Mouse (Mus musculus) hindbrain, embryonic 14.5 days (tissue): ENCODE results near the gene Plce1. TPM values are rescaled to one million over a fixed set of nuclear protein-coding genes. Genes with fewer than 3 reads are reported as not detected.
"Not testable (repeated sequence)": the region's sequence is repeated elsewhere in the genome, so short reads cannot be mapped to it uniquely, and the experiment has no call there.

Experiments used
- ATAC-seq: fragments of 200-750 bp; cut with Nextera tagmentation; 2 replicates; pipeline ENCODE4 v1.8.0; 2017; ENCODE audit warnings: moderate number of reproducible peaks, mild to moderate bottlenecking, moderate TSS enrichment, moderate library complexity; ENCODE audit not compliant: low FRiP score
- DNase-seq: peaks from one replicate; pipeline ENCODE4 v3.0.0-alpha.2; 2015; ENCODE audit warnings: low spot score
- H3K27ac ChIP-seq: fragments of 300-500 bp; sonication (generic); 2 replicates; pipeline ENCODE4 v1.5.1; 2014; ENCODE audit warnings: mild to moderate bottlenecking, moderate library complexity
- H3K27me3 ChIP-seq: fragments of 300-500 bp; sonication (generic); 2 replicates; pipeline ENCODE4 v1.6.1; 2014; ENCODE audit warnings: mild to moderate bottlenecking, low read length, mixed read lengths; ENCODE audit not compliant: control insufficient read depth, insufficient read depth
- H3K36me3 ChIP-seq: fragments of 300-500 bp; sonication (generic); replicated peaks from 2 replicates; pipeline ENCODE4 v1.6.1; 2014; ENCODE audit not compliant: control insufficient read depth, insufficient read depth
- H3K4me1 ChIP-seq: fragments of 300-500 bp; sonication (generic); replicated peaks from 2 replicates; pipeline ENCODE4 v1.6.1; 2014; ENCODE audit warnings: antibody characterized with exemption, low read length, mixed read lengths; ENCODE audit not compliant: control insufficient read depth, insufficient read depth
- H3K4me2 ChIP-seq: fragments of 300-500 bp; sonication (generic); replicated peaks from 2 replicates; pipeline ENCODE4 v1.6.1; 2014; ENCODE audit warnings: mild to moderate bottlenecking, moderate library complexity
- H3K4me3 ChIP-seq: fragments of 300-500 bp; sonication (generic); replicated peaks from 2 replicates; pipeline ENCODE4 v1.5.1; 2014; ENCODE audit warnings: mild to moderate bottlenecking, low read length
- H3K9ac ChIP-seq: fragments of 300-500 bp; sonication (generic); 2 replicates; pipeline ENCODE4 v1.6.1; 2014
- H3K9me3 ChIP-seq: fragments of 300-500 bp; sonication (generic); 2 replicates; pipeline ENCODE4 v1.6.1; 2016; ENCODE audit warnings: low read length; ENCODE audit not compliant: control insufficient read depth
- WGBS: fragments of 180-500 bp; shearing (Covaris S2); extraction: QIAGEN DNeasy Blood & Tissue Kit; methylation state at CpG from one replicate; pipeline ENCODE4 v1.1.7; 2014; 5-methylcytosine and 5-hydroxymethylcytosine counted together
- polyA plus RNA-seq: library from polyadenylated mRNA; unstranded; fragments of >200 nt; fragmentation: Nextera tagmentation; extraction: Ambion mirVana; gene quantifications from 2 replicates; pipeline ENCODE4 v1.2.1, GENCODE M21; 2014

The Plce1 gene
- polyA plus RNA-seq, 1 experiment from 2014 or later = 4.3 TPM

- Histone ChIP-seq H3K4me1 (no peaks in the 10 kb centered on the region), H3K9me3 (no peaks in the 10 kb centered on the region), H3K27ac (no peak overlapping the region), H3K27me3 (no peaks in the 10 kb centered on the region), H3K36me3 (no peaks in the 10 kb centered on the region), H3K4me3 (no peak overlapping the region), H3K9ac (no peak overlapping the region), H3K4me2 (no peak overlapping the region)
- DNase-seq = no peak
- 79% methylated on average over 1 of the region's 1 CpGs for WGBS
- ATAC-seq = no peak
Observed at GRCm38 (mm10) chr19:38558816-38559215, 77.9 kb downstream of the Plce1 start.

GRCm38 (mm10) chr19:38561887-38562286 is 81.0 kb downstream of the Plce1 start:
- 96% methylated on average over 1 of the region's 1 CpGs for WGBS
- not testable (repeated sequence) for H3K27ac ChIP-seq, H3K27me3 ChIP-seq, H3K9ac ChIP-seq, H3K4me1 ChIP-seq, ATAC-seq, H3K9me3 ChIP-seq, H3K36me3 ChIP-seq, H3K4me3 ChIP-seq, DNase-seq, H3K4me2 ChIP-seq

GRCm38 (mm10) chr19:38566156-38566555 is 85.2 kb downstream of the Plce1 start:
- 0 out of 2 replicates have a peak overlapping the region, but pooled peaks have one; percentile 42 for H3K9ac ChIP-seq
- H3K9me3 ChIP-seq = no peaks in the 10 kb centered on the region
- H3K27me3 ChIP-seq = no peaks in the 10 kb centered on the region
- DNase-seq = no peak
- H3K36me3 ChIP-seq = no peaks in the 10 kb centered on the region
- H3K4me2 ChIP-seq = no peak overlapping the region
- H3K4me1 ChIP-seq = peaks cover 11% of the 10 kb centered on the region; the same call in 1 of the 2 replicates
- ATAC-seq = no peak
- no peak overlapping the region for H3K4me3 ChIP-seq
- no peak overlapping the region for H3K27ac ChIP-seq

GRCm38 (mm10) chr19:38566752-38567151 is 85.8 kb downstream of the Plce1 start:
- Histone ChIP-seq H3K4me1 (peaks cover 11% of the 10 kb centered on the region; the same call in 1 of the 2 replicates), H3K9ac (peak overlapping the region; percentile 42), H3K4me2 (peak overlapping the region; percentile 39), H3K4me3 (no peak overlapping the region), H3K27me3 (no peaks in the 10 kb centered on the region), H3K36me3 (no peaks in the 10 kb centered on the region), H3K27ac (0 out of 2 replicates have a peak overlapping the region, but pooled peaks have one; percentile 11), H3K9me3 (no peaks in the 10 kb centered on the region)
- ATAC-seq = peak; percentile 77; the same call in 1 of the 2 replicates
- DNase-seq = peak; percentile 53
- 10% methylated on average over 7 of the region's 7 CpGs for WGBS

GRCm38 (mm10) chr19:38567331-38567730 is 86.4 kb downstream of the Plce1 start:
- no peak overlapping the region for H3K4me3 ChIP-seq
- ATAC-seq (no peak), DNase-seq (no peak)
- H3K9ac ChIP-seq = no peak overlapping the region
- 55% methylated on average over 5 of the region's 5 CpGs for WGBS
- no peaks in the 10 kb centered on the region for H3K27me3 ChIP-seq
- H3K4me2 ChIP-seq = peak overlapping the region; percentile 39; the same call in 1 of the 2 replicates
- H3K9me3 ChIP-seq = no peaks in the 10 kb centered on the region
- H3K27ac ChIP-seq = no peak overlapping the region
- H3K36me3 ChIP-seq = no peaks in the 10 kb centered on the region
- H3K4me1 ChIP-seq = peaks cover 11% of the 10 kb centered on the region; the same call in 1 of the 2 replicates

GRCm38 (mm10) chr19:38578554-38579146 is 97.7 kb downstream of the Plce1 start:
- Histone ChIP-seq H3K4me3 (no peak overlapping the region), H3K9ac (no peak overlapping the region), H3K4me1 (no peaks in the 10 kb centered on the region), H3K27me3 (no peaks in the 10 kb centered on the region), H3K9me3 (no peaks in the 10 kb centered on the region), H3K36me3 (no peaks in the 10 kb centered on the region), H3K27ac (no peak overlapping the region), H3K4me2 (no peak overlapping the region)
- WGBS = 52% methylated on average over 8 of the region's 8 CpGs
- no peak for ATAC-seq
- DNase-seq = no peak

- H3K27me3 ChIP-seq = no peaks in the 10 kb centered on the region
- no peaks in the 10 kb centered on the region for H3K36me3 ChIP-seq
- H3K9me3 ChIP-seq = no peaks in the 10 kb centered on the region
- ATAC-seq (no peak), DNase-seq (no peak)
- no peak overlapping the region for H3K27ac ChIP-seq
- 97% methylated on average over 1 of the region's 1 CpGs for WGBS
- H3K4me1 ChIP-seq = 0 out of 2 replicates have a peak, but pooled peaks cover 6% of the 10 kb centered on the region
- no peak overlapping the region for H3K4me3 ChIP-seq
- H3K9ac ChIP-seq = no peak overlapping the region
- H3K4me2 ChIP-seq = no peak overlapping the region
Observed at GRCm38 (mm10) chr19:38582861-38583260, 102.0 kb downstream of the Plce1 start.

GRCm38 (mm10) chr19:38587559-38587958 is 106.7 kb downstream of the Plce1 start:
- no peak overlapping the region for H3K4me3 ChIP-seq
- H3K36me3 ChIP-seq = no peaks in the 10 kb centered on the region
- DNase-seq (no peak), ATAC-seq (no peak)
- H3K4me1 ChIP-seq = 0 out of 2 replicates have a peak, but pooled peaks cover 7% of the 10 kb centered on the region
- no peaks in the 10 kb centered on the region for H3K9me3 ChIP-seq
- WGBS = 63% methylated on average over 5 of the region's 5 CpGs
- H3K27me3 ChIP-seq = no peaks in the 10 kb centered on the region
- H3K9ac ChIP-seq = no peak overlapping the region
- H3K4me2 ChIP-seq = no peak overlapping the region
- H3K27ac ChIP-seq = no peak overlapping the region

GRCm38 (mm10) chr19:38589466-38589865 is 108.6 kb downstream of the Plce1 start:
- DNase-seq (no peak), ATAC-seq (no peak)
- Histone ChIP-seq H3K4me2 (no peak overlapping the region), H3K9me3 (no peaks in the 10 kb centered on the region), H3K9ac (no peak overlapping the region), H3K27me3 (no peaks in the 10 kb centered on the region), H3K4me3 (no peak overlapping the region), H3K27ac (no peak overlapping the region), H3K36me3 (no peaks in the 10 kb centered on the region), H3K4me1 (0 out of 2 replicates have a peak, but pooled peaks cover 7% of the 10 kb centered on the region)
- 82% methylated on average over 5 of the region's 5 CpGs for WGBS
